In genomic region chr7:49204856-49205255, GRCm38 (mm10) we compare ENCODE assay signal across 16 mouse cellular contexts.
A peak's percentile ranks its signal among the peaks of the same experiment; 100 is the strongest.
DNase-seq lines count a peak whose midpoint lies in the region; TF ChIP-seq lines count a peak whose summit lies in the region.
"Had no signal": no experiment of that assay in that cellular context is flagged by ENCODE, and none has a peak within 500 bp of the region (broad histone marks: within the 10 kb centered on the region; RNA-seq: fewer than 3 reads in every experiment).

No protein-coding gene starts in this region.

- DNase-seq in adrenal gland, postnatal 14 days: peak; percentile 42
- no peak for DNase-seq in adrenal gland, adult (ENCODE audit: inconsistent age in 2 of 2, low spot score in 1 of 2)
- DNase-seq in kidney, adult 11 months: peak; percentile 36
- DNase-seq in kidney, postnatal 4 days: no peak
- peak; percentile 55 for DNase-seq in cerebellum, adult 8-10 months
- peak; percentile 36 for DNase-seq in gonadal fat pad, adult 2 months (ENCODE audit: low read depth)
- DNase-seq in gastrocnemius, postnatal 10 days: no peak
- DNase-seq in lung, adult 2 months: no peak
- DNase-seq: embryo, embryonic 11 days; liver, embryonic 13.5 days; thymus, postnatal 4 days had no signal

- no peak for TF ChIP-seq POLR2A in lung, adult 2 months (IDR thresholded peaks at IDR 0.05; ENCODE audit: borderline replicate concordance, extremely low read depth, low read depth, low read length)

- no peak overlapping the region for H3K4me3 ChIP-seq in lung, adult 2 months (replicated peaks; ENCODE audit: extremely low read depth, low read depth, low read length)
- H3K4me3 ChIP-seq: embryonic facial prominence, embryonic 15.5 days; hindbrain, embryonic 13.5 days; limb, embryonic 12.5 days; liver, embryonic 13.5 days; midbrain, embryonic 13.5 days; myocyte had no signal

- no peak for TF ChIP-seq CTCF in lung, adult 2 months (IDR thresholded peaks at IDR 0.05; ENCODE audit: insufficient read depth, low read length)

- 83% methylated on average over 3 of the region's 3 CpGs for WGBS in lung, adult 2 months

- H3K4me1 ChIP-seq in lung, adult 2 months (ENCODE audit: control insufficient read depth, insufficient read depth, low read length): no peaks in the 10 kb centered on the region
- H3K4me1 ChIP-seq: embryonic facial prominence, embryonic 15.5 days; limb, embryonic 12.5 days; liver, embryonic 13.5 days had no signal

Comparison
In these comparisons a context has a peak if more than half of its experiments do, and no peak if none do; other contexts are left out.
1. DNase-seq: peak in adrenal gland, postnatal 14 days (single experiment), kidney, adult 11 months (single experiment), cerebellum, adult 8-10 months (single experiment) and gonadal fat pad, adult 2 months (single experiment); none in adrenal gland, adult (0 of 2), kidney, postnatal 4 days (0 of 2), gastrocnemius, postnatal 10 days (single experiment) and lung, adult 2 months (single experiment).